Comparison of ENCODE assay signal across 9 mouse cellular contexts in the genomic region with DNA sequence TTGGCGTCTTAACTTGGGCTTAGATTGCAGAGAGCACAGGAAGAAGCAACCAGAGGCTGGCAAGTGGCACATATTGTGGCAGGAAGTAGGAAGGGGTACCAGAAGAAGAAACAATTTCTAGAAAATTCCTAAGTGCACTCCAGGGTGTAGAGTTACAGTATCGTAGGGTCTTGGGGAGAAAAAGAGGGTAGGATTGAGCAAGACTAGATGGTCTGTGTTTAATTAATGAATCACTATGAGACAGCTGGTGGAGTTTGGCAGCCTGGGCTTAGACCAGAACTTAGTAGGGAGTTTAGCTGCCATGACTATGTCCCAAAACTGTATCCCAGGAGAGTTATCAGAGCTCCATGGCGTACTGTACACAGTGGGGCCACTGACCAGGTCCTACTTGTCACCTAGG. TPM values are rescaled to one million over a fixed set of nuclear protein-coding genes. Genes with fewer than 3 reads are reported as not detected.
DNase-seq lines count a peak whose midpoint lies in the region; ATAC-seq and TF ChIP-seq lines count a peak whose summit lies in the region.
"Had no signal": no experiment of that assay in that cellular context is flagged by ENCODE, and none has a peak within 500 bp of the region (broad histone marks: within the 10 kb centered on the region; RNA-seq: fewer than 3 reads in every experiment).

No protein-coding gene starts in this region.

- H3K9ac ChIP-seq in lung, postnatal 0 days (replicated peaks; ENCODE audit: low read depth), result peak overlapping the region; percentile 48
- no peak overlapping the region for H3K9ac ChIP-seq in forebrain, postnatal 0 days
- no peak overlapping the region for H3K9ac ChIP-seq in limb, embryonic 15.5 days

- intact Hi-C loops in gastrocnemius, postnatal 14 days (cut with DNase I; ENCODE audit: low total_unique reads), result no loop called here

- peak overlapping the region; percentile 71 for H3K27ac ChIP-seq in lung, postnatal 0 days (ENCODE audit: low read length)
- peak overlapping the region; percentile 82; the same call in 1 of the 2 replicates for H3K27ac ChIP-seq in forebrain, postnatal 0 days (ENCODE audit: low read depth, low read length)
- H3K27ac ChIP-seq in limb, embryonic 15.5 days, result peak overlapping the region; percentile 78; the same call in 1 of the 2 replicates

- H3K4me2 ChIP-seq in lung, postnatal 0 days (replicated peaks; ENCODE audit: low read depth, low read length), result peak overlapping the region; percentile 61
- H3K4me2 ChIP-seq in forebrain, postnatal 0 days (ENCODE audit: low read depth), result peak overlapping the region; percentile 90
- H3K4me2 ChIP-seq in limb, embryonic 15.5 days, result peak overlapping the region; percentile 82

- H3K9me3 ChIP-seq in lung, postnatal 0 days (ENCODE audit: low read length), result no peaks in the 10 kb centered on the region
- no peaks in the 10 kb centered on the region for H3K9me3 ChIP-seq in forebrain, postnatal 0 days (ENCODE audit: low read length)
- H3K9me3 ChIP-seq in limb, embryonic 15.5 days, result no peaks in the 10 kb centered on the region

- no peaks in the 10 kb centered on the region for H3K27me3 ChIP-seq in lung, postnatal 0 days (replicated peaks; ENCODE audit: insufficient read depth, low read length)
- H3K27me3 ChIP-seq in forebrain, postnatal 0 days (ENCODE audit: insufficient read depth, low read length), result no peaks in the 10 kb centered on the region
- H3K27me3 ChIP-seq in limb, embryonic 15.5 days, result no peaks in the 10 kb centered on the region

- H3K36me3 ChIP-seq in lung, postnatal 0 days (ENCODE audit: insufficient read depth, low read length), result no peaks in the 10 kb centered on the region
- H3K36me3 ChIP-seq in forebrain, postnatal 0 days (ENCODE audit: insufficient read depth), result no peaks in the 10 kb centered on the region
- H3K36me3 ChIP-seq in limb, embryonic 15.5 days, result no peaks in the 10 kb centered on the region

- no peak for TF ChIP-seq CTCF in lung, postnatal 0 days (IDR thresholded peaks at IDR 0.05)
- TF ChIP-seq CTCF in forebrain, postnatal 0 days (IDR thresholded peaks at IDR 0.05; ENCODE audit: low read depth), result no peak

- peaks cover 3% of the 10 kb centered on the region; the same call in 1 of the 2 replicates for H3K4me1 ChIP-seq in lung, postnatal 0 days (ENCODE audit: insufficient read depth, low read depth, low read length)
- H3K4me1 ChIP-seq in forebrain, postnatal 0 days (ENCODE audit: insufficient read depth), result peaks cover 11% of the 10 kb centered on the region; the same call in 1 of the 2 replicates
- H3K4me1 ChIP-seq in limb, embryonic 15.5 days, result peaks cover 20% of the 10 kb centered on the region

- WGBS in lung, postnatal 0 days, result 49% methylated on average over 3 of the region's 3 CpGs
- 57% methylated on average over 3 of the region's 3 CpGs for WGBS in forebrain, postnatal 0 days
- 46% methylated on average over 3 of the region's 3 CpGs for WGBS in limb, embryonic 15.5 days

- peak overlapping the region; percentile 45; the same call in 1 of the 2 replicates for H3K4me3 ChIP-seq in lung, postnatal 0 days (ENCODE audit: low read depth, low read length)
- H3K4me3 ChIP-seq in forebrain, postnatal 0 days (ENCODE audit: low read depth, low read length), result no peak overlapping the region
- H3K4me3 ChIP-seq in limb, embryonic 15.5 days, result peak overlapping the region; percentile 55
- H3K4me3 ChIP-seq: megakaryocyte, embryonic 14.5 days had no signal

- TF ChIP-seq EP300 in lung, postnatal 0 days (IDR thresholded peaks at IDR 0.05), result no peak

- DNase-seq in lung, postnatal 0 days (ENCODE audit: low spot score), result no peak
- no peak for DNase-seq in lung, adult 18-20 months
- no peak for DNase-seq in forebrain, postnatal 0 days
- no peak for DNase-seq in embryo, embryonic 10 days (ENCODE audit: low spot score)
- no peak for DNase-seq in gastrocnemius, postnatal 14 days
- DNase-seq: thymus, postnatal 36 days had no signal

- peak; percentile 19; the same call in 1 of the 2 replicates for ATAC-seq in lung, postnatal 0 days
- ATAC-seq in forebrain, postnatal 0 days, result no peak
- ATAC-seq in limb, embryonic 15.5 days (ENCODE audit: insufficient number of reproducible peaks, low FRiP score, low TSS enrichment, low read depth), result no peak
- ATAC-seq in megakaryocyte progenitor cell, adult 5-6 weeks (replicated peaks; ENCODE audit: poor library complexity), result no peak

RNA-seq across cellular contexts. Expression of a gene that starts 1.2 kb away (rescaled TPM):
- 45.0 and 64.3 TPM in 2 replicates for polyA plus RNA-seq in lung, postnatal 0 days (2015; fragmentation: Nextera tagmentation; extraction: Ambion mirVana)
- total RNA-seq in forebrain, postnatal 0 days (2014; rRNA removed), result 5.9 and 6.4 TPM in 2 replicates
- 6.8 and 7.6 TPM in 2 replicates for polyA plus RNA-seq in forebrain, postnatal 0 days (2015; fragmentation: Nextera tagmentation; extraction: Ambion mirVana)
- polyA plus RNA-seq in limb, embryonic 15.5 days (2015; fragmentation: Nextera tagmentation; extraction: Ambion mirVana), result 25.3 and 25.4 TPM in 2 replicates
- not detected in 2 replicates for total RNA-seq in megakaryocyte progenitor cell, adult 5-6 weeks (2015)
- not detected in 2 replicates for total RNA-seq in megakaryocyte progenitor cell, adult 5-6 weeks (2017)
- 1 to 10 TPM; 4.4 to 10.0 TPM for total RNA-seq in gastrocnemius, postnatal 14 days (2021)
